Mouse (Mus musculus): ENCODE data around the gene Runx1. TPM values are rescaled to one million over a fixed set of nuclear protein-coding genes. Genes with fewer than 3 reads are reported as not detected.

Runx1 gene
- polyA plus RNA-seq, 1 experiment from 2014 or later, result 6.4 TPM

DNA sequence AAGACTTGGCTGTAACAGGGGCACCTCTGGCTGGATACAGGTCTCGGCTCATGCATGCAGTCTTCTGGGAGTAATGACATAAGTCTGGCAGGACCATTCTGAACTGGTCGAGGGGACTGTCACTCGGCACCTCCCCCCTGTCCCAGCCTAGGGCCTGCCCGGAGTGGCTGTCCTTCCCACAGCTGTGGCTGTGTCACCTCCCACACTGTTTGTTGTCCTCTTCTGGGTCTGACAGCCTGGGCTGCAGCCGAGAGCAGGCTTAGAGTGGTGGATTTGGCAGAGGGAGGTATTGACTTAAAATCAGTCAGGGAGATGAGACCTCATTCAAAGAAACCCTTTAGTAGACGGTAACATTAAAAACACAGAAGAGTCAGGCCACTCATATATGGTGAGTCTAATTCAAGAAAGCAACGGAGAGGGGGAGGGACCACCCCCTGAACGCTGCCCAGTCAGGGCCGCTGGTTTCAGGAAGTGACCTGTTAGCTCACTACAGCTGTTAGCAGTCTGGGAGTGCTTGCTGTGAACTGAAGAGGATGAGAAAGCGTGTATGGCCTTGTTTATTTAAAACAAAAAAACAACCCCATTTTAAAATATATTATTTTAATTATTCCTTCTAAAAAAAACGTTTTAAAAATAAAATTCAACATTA lies 193.7 kb downstream of the Runx1 start:
- DNase-seq (ENCODE audit: low spot score) (no peak), ATAC-seq (ENCODE audit: low FRiP score, low TSS enrichment) (0 out of 2 replicates have a peak, but pooled peaks have one; percentile 27)
- H3K4me2 ChIP-seq (replicated peaks; ENCODE audit: low read depth), result no peak overlapping the region
- TF ChIP-seq CTCF (IDR thresholded peaks at IDR 0.05; ENCODE audit: low read depth) (no peak), EP300 (optimal IDR thresholded peaks at IDR 0.05) (no peak)
- 22% methylated on average over 11 of the region's 11 CpGs for WGBS
- no peak overlapping the region for H3K4me3 ChIP-seq (ENCODE audit: low read depth, low read length)
- H3K9ac ChIP-seq (ENCODE audit: low read length), result no peak overlapping the region
- 0 out of 2 replicates have a peak overlapping the region, but pooled peaks have one; percentile 4 for H3K27ac ChIP-seq (replicated peaks)
- H3K27me3 ChIP-seq (ENCODE audit: control insufficient read depth, insufficient read depth, low read length), result no peaks in the 10 kb centered on the region
- H3K9me3 ChIP-seq (ENCODE audit: control insufficient read depth, low read length), result no peaks in the 10 kb centered on the region
- H3K4me1 ChIP-seq (replicated peaks; ENCODE audit: control insufficient read depth, insufficient read depth), result peaks cover 2% of the 10 kb centered on the region; the same call in 1 of the 2 replicates
- H3K36me3 ChIP-seq (ENCODE audit: control insufficient read depth, insufficient read depth, low read length), result no peaks in the 10 kb centered on the region

DNA sequence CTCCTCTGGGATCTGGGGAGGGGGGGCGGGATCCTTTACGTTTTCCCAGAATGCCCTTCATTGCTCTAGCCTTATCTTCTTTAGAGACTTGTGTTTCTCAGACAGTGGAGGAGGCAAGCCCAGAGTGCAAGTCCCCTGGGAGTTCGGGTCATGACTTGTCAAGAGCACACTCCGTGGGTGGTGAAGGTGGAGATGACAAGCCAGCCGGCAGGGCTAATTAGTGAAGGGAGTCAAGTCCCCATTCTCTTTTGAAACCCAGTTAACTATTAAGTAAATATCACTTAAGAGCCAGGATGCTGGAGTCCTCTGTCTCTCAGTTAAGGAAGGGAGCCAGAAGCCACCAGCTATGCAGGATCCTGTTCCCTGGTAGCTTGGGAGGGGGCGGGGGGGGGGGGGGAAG lies 194.3 kb downstream of the Runx1 start:
- Histone ChIP-seq H3K4me1 (replicated peaks; ENCODE audit: control insufficient read depth, insufficient read depth) (peaks cover 2% of the 10 kb centered on the region; the same call in 1 of the 2 replicates), H3K36me3 (ENCODE audit: control insufficient read depth, insufficient read depth, low read length) (no peaks in the 10 kb centered on the region), H3K27me3 (ENCODE audit: control insufficient read depth, insufficient read depth, low read length) (no peaks in the 10 kb centered on the region), H3K9ac (ENCODE audit: low read length) (no peak overlapping the region), H3K9me3 (ENCODE audit: control insufficient read depth, low read length) (no peaks in the 10 kb centered on the region), H3K4me2 (replicated peaks; ENCODE audit: low read depth) (no peak overlapping the region), H3K4me3 (ENCODE audit: low read depth, low read length) (no peak overlapping the region), H3K27ac (replicated peaks) (no peak overlapping the region)
- DNase-seq (ENCODE audit: low spot score), result no peak
- TF ChIP-seq EP300 (optimal IDR thresholded peaks at IDR 0.05) (no peak), CTCF (IDR thresholded peaks at IDR 0.05; ENCODE audit: low read depth) (no peak)
- 23% methylated on average over 6 of the region's 6 CpGs for WGBS
- no peak for ATAC-seq (ENCODE audit: low FRiP score, low TSS enrichment)

DNA sequence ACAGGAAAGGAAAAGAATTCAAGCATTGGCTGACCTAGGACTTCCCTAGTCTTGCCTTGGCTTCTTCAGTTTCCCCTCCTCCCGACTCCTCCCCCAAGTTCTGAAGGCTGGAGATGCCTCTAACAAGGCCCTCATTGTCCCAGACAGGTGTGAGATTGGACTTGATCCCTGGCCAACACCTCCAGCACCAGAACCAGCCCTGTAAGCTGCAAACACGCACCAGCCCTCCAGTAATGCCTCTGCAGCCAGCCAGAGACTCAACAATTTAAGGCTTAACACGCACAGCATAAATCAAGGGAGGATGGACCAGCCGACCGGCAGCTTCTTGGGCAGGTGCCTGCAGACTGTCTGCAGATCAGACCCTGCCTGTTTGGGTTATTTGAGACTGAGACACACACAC lies 195.0 kb downstream of the Runx1 start:
- no peak overlapping the region for H3K9ac ChIP-seq (ENCODE audit: low read length)
- no peak overlapping the region for H3K4me2 ChIP-seq (replicated peaks; ENCODE audit: low read depth)
- ATAC-seq (ENCODE audit: low FRiP score, low TSS enrichment) (no peak; the same call in 1 of the 2 replicates), DNase-seq (ENCODE audit: low spot score) (no peak)
- peaks cover 2% of the 10 kb centered on the region; the same call in 1 of the 2 replicates for H3K4me1 ChIP-seq (replicated peaks; ENCODE audit: control insufficient read depth, insufficient read depth)
- no peaks in the 10 kb centered on the region for H3K36me3 ChIP-seq (ENCODE audit: control insufficient read depth, insufficient read depth, low read length)
- H3K9me3 ChIP-seq (ENCODE audit: control insufficient read depth, low read length), result no peaks in the 10 kb centered on the region
- TF ChIP-seq CTCF (IDR thresholded peaks at IDR 0.05; ENCODE audit: low read depth) (no peak), EP300 (optimal IDR thresholded peaks at IDR 0.05) (no peak)
- no peaks in the 10 kb centered on the region for H3K27me3 ChIP-seq (ENCODE audit: control insufficient read depth, insufficient read depth, low read length)
- H3K4me3 ChIP-seq (ENCODE audit: low read depth, low read length), result no peak overlapping the region
- no peak overlapping the region for H3K27ac ChIP-seq (replicated peaks)
- WGBS, result 35% methylated on average over 5 of the region's 5 CpGs

DNA sequence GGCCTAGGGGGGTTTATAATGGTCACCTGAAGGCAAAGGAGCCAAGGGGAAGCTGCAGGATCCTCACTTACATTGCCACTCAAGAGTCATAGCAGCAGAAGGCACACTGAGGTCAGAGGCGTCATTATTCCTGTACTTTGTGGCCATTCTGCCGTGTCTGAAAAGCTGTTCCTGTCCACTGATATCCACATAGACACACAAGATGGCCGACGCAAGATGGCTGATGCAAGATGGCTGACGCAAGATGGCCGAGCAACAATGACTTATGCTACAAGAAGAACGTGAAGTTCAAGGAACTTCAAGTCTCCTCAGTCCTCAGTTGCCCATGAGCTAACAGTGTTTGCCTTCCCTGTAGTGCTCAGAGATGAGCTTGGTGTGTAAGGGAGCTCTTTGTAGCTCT lies 196.1 kb downstream of the Runx1 start:
- H3K9me3 ChIP-seq (ENCODE audit: control insufficient read depth, low read length), result no peaks in the 10 kb centered on the region
- no peak overlapping the region for H3K4me2 ChIP-seq (replicated peaks; ENCODE audit: low read depth)
- H3K27ac ChIP-seq (replicated peaks), result no peak overlapping the region
- peaks cover 2% of the 10 kb centered on the region; the same call in 1 of the 2 replicates for H3K4me1 ChIP-seq (replicated peaks; ENCODE audit: control insufficient read depth, insufficient read depth)
- no peak for DNase-seq (ENCODE audit: low spot score)
- no peak overlapping the region for H3K9ac ChIP-seq (ENCODE audit: low read length)
- H3K36me3 ChIP-seq (ENCODE audit: control insufficient read depth, insufficient read depth, low read length), result no peaks in the 10 kb centered on the region
- no peaks in the 10 kb centered on the region for H3K27me3 ChIP-seq (ENCODE audit: control insufficient read depth, insufficient read depth, low read length)
- 96% methylated on average over 7 of the region's 7 CpGs for WGBS
- TF ChIP-seq EP300 (optimal IDR thresholded peaks at IDR 0.05) (no peak), CTCF (IDR thresholded peaks at IDR 0.05; ENCODE audit: low read depth) (no peak)
- H3K4me3 ChIP-seq (ENCODE audit: low read depth, low read length), result no peak overlapping the region
- no peak for ATAC-seq (ENCODE audit: low FRiP score, low TSS enrichment)

DNA sequence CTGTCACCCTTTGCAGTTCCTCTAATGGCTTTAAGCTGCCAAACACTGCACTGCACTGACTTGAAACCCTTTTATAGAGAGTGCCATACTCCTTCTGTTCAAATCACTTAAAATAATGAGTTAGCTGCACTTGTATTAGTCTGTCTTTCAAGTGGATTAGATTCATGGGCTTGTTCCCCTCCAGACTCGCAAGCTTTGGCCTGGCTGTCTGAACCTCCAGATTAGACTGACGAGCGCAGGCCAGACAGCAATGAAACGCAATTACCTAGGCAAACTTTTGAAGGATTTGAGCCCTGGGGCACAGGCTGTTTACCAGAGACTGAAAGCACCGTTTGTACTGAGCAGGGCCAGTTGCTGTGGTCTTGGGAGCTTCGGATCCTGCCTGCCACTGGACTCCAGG lies 198.7 kb downstream of the Runx1 start:
- H3K9me3 ChIP-seq (ENCODE audit: control insufficient read depth, low read length), result no peaks in the 10 kb centered on the region
- H3K36me3 ChIP-seq (ENCODE audit: control insufficient read depth, insufficient read depth, low read length), result no peaks in the 10 kb centered on the region
- DNase-seq (ENCODE audit: low spot score), result no peak
- peaks cover 2% of the 10 kb centered on the region; the same call in 1 of the 2 replicates for H3K4me1 ChIP-seq (replicated peaks; ENCODE audit: control insufficient read depth, insufficient read depth)
- ATAC-seq (ENCODE audit: low FRiP score, low TSS enrichment), result no peak
- 49% methylated on average over 6 of the region's 6 CpGs for WGBS
- no peak overlapping the region for H3K4me2 ChIP-seq (replicated peaks; ENCODE audit: low read depth)
- H3K27me3 ChIP-seq (ENCODE audit: control insufficient read depth, insufficient read depth, low read length), result no peaks in the 10 kb centered on the region
- H3K4me3 ChIP-seq (ENCODE audit: low read depth, low read length), result no peak overlapping the region
- H3K27ac ChIP-seq (replicated peaks), result no peak overlapping the region
- TF ChIP-seq EP300 (optimal IDR thresholded peaks at IDR 0.05) (no peak), CTCF (IDR thresholded peaks at IDR 0.05; ENCODE audit: low read depth) (no peak)
- no peak overlapping the region for H3K9ac ChIP-seq (ENCODE audit: low read length)

DNA sequence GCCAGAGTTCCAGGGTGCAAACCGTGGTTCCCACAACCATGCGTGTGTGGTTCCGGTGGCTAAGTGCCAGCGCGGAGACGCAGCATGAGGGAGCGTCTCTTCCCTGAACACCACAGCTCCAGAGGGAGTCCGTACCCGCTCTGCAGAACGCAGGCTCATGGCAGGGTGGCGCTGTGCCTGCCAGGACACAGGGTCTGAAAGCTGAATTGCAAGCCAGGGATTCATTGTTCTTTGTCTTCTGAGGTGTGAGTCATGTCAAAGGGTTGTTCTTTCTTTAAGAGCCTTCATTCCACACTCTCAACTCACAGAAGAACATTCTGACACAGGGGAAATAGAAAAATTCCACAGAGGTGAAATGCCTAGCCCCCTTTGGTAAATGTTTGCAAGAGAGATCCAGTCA lies 202.0 kb downstream of the Runx1 start:
- no peaks in the 10 kb centered on the region for H3K9me3 ChIP-seq (ENCODE audit: control insufficient read depth, low read length)
- peak; percentile 55 for TF ChIP-seq CTCF (IDR thresholded peaks at IDR 0.05; ENCODE audit: low read depth)
- no peak for TF ChIP-seq EP300 (optimal IDR thresholded peaks at IDR 0.05)
- ATAC-seq (ENCODE audit: low FRiP score, low TSS enrichment) (peak; percentile 32; the same call in 1 of the 2 replicates), DNase-seq (ENCODE audit: low spot score) (no peak)
- H3K36me3 ChIP-seq (ENCODE audit: control insufficient read depth, insufficient read depth, low read length), result no peaks in the 10 kb centered on the region
- H3K4me2 ChIP-seq (replicated peaks; ENCODE audit: low read depth), result no peak overlapping the region
- 65% methylated on average over 11 of the region's 11 CpGs for WGBS
- H3K27me3 ChIP-seq (ENCODE audit: control insufficient read depth, insufficient read depth, low read length), result no peaks in the 10 kb centered on the region
- H3K4me3 ChIP-seq (ENCODE audit: low read depth, low read length), result no peak overlapping the region
- H3K4me1 ChIP-seq (replicated peaks; ENCODE audit: control insufficient read depth, insufficient read depth), result no peaks in the 10 kb centered on the region
- no peak overlapping the region for H3K9ac ChIP-seq (ENCODE audit: low read length)
- H3K27ac ChIP-seq (replicated peaks), result no peak overlapping the region

Measured in stomach, postnatal 0 days (tissue).